Mouse (Mus musculus) lung, embryonic 16.5 days (tissue): Measurements from ENCODE around the gene Atp6v0b. TPM values are rescaled to one million over a fixed set of nuclear protein-coding genes. Genes with fewer than 3 reads are reported as not detected.

ENCODE experiments used
- ATAC-seq: fragments of 200-750 bp; cut with Nextera tagmentation; 2 replicates; pipeline ENCODE4 v1.8.0; 2017; ENCODE audit warnings: low read depth, mild to moderate bottlenecking, moderate library complexity
- H3K27ac ChIP-seq: fragments of 300-500 bp; sonication (generic); 2 replicates; pipeline ENCODE4 v1.5.1; 2014; ENCODE audit warnings: mild to moderate bottlenecking, control low read depth, low read length
- H3K27me3 ChIP-seq: fragments of 300-500 bp; sonication (generic); 2 replicates; pipeline ENCODE4 v1.6.1; 2014; ENCODE audit warnings: low read depth, low read length, mixed read lengths; ENCODE audit not compliant: control insufficient read depth, insufficient read depth
- H3K36me3 ChIP-seq: fragments of 300-500 bp; sonication (generic); 2 replicates; pipeline ENCODE4 v1.6.1; 2014; ENCODE audit warnings: low read length; ENCODE audit not compliant: control insufficient read depth, insufficient read depth
- H3K4me1 ChIP-seq: fragments of 300-500 bp; sonication (generic); replicated peaks from 2 replicates; pipeline ENCODE4 v1.6.1; 2014; ENCODE audit warnings: low read length, mixed read lengths; ENCODE audit not compliant: control insufficient read depth, insufficient read depth
- H3K4me2 ChIP-seq: fragments of 300-500 bp; sonication (generic); 2 replicates; pipeline ENCODE4 v1.6.1; 2014; ENCODE audit warnings: low read depth, low read length, control low read depth
- H3K4me3 ChIP-seq: fragments of 300-500 bp; sonication (generic); 2 replicates; pipeline ENCODE4 v1.5.1; 2014; ENCODE audit warnings: mild to moderate bottlenecking, low read length, control low read depth
- H3K9ac ChIP-seq: fragments of 300-500 bp; sonication (generic); 2 replicates; pipeline ENCODE4 v1.6.1; 2014; ENCODE audit warnings: low read length, control low read depth
- H3K9me3 ChIP-seq: fragments of 300-500 bp; sonication (generic); 2 replicates; pipeline ENCODE4 v1.6.1; 2016; ENCODE audit warnings: low read length; ENCODE audit not compliant: control insufficient read depth
- WGBS: fragments of 180-500 bp; shearing (Covaris S2); extraction: QIAGEN DNeasy Blood & Tissue Kit; methylation state at CpG from one replicate; pipeline ENCODE4 v1.1.7; 2014; 5-methylcytosine and 5-hydroxymethylcytosine counted together
- polyA plus RNA-seq: library from polyadenylated mRNA; unstranded; fragments of >200 nt; fragmentation: Nextera tagmentation; extraction: Ambion mirVana; gene quantifications from 2 replicates; pipeline ENCODE4 v1.2.1, GENCODE M21; 2015

Atp6v0b gene
- polyA plus RNA-seq, 1 experiment from 2014 or later: 180 TPM

DNA sequence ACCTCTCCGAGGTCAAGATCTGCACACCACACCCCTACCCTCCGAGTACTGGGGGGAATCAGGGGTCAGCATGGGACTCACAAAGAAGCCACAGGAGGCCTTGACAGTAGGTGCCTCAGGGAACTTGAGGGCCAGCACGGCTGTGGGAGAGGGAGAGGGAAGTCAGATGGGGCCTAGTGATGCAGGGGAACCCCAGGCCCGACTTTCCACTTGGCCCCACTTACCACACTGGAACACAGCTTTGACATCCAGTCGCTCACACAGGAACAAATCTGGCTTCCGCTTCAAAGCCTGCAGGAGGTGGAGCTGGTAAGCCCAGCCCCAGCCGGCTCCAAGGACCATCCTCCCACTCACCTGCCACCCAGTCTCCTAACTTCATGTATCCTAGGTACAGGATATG lies 8.2 kb upstream of the Atp6v0b start:
- H3K4me2 ChIP-seq: no peak overlapping the region
- no peak overlapping the region for H3K4me3 ChIP-seq
- no peak overlapping the region for H3K9ac ChIP-seq
- peaks cover 10% of the 10 kb centered on the region for H3K4me1 ChIP-seq
- 73% methylated on average over 7 of the region's 7 CpGs for WGBS
- H3K36me3 ChIP-seq: peaks cover 13% of the 10 kb centered on the region
- no peak overlapping the region for H3K27ac ChIP-seq
- no peaks in the 10 kb centered on the region for H3K27me3 ChIP-seq
- no peak for ATAC-seq
- H3K9me3 ChIP-seq: no peaks in the 10 kb centered on the region

- ATAC-seq: no peak
Observed at GRCm38 (mm10) chr4:117894601-117895000, 7.5 kb upstream of the Atp6v0b start.

DNA sequence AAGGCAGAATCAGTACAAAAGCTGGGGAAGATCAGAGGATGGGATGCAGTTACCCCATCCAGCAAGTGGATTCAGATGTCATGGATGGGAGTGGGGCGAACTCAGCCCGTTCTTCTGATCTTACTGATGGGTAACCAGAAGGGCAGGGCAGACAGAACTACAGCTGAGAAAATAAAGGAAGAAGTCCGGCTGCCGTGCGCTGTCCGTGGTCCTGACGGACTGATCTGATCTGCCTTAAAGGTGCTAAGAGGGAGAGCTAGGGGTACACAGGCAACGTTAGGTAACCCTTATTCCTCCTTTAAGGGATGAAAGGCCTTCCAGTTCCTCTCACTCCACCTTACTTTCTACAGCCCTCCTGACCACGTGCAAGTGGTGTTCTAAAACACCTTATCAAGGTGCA lies 6.2 kb upstream of the Atp6v0b start:
- no peaks in the 10 kb centered on the region for H3K27me3 ChIP-seq

More at GRCm38 (mm10) chr4:117894601-117895000, 7.5 kb upstream of the Atp6v0b start:
- no peak overlapping the region for H3K4me2 ChIP-seq
- H3K4me3 ChIP-seq: no peak overlapping the region
- H3K27ac ChIP-seq: no peak overlapping the region
- WGBS: 76% methylated on average over 8 of the region's 8 CpGs
- peaks cover 6% of the 10 kb centered on the region for H3K36me3 ChIP-seq
- H3K4me1 ChIP-seq: peaks cover 10% of the 10 kb centered on the region
- H3K9ac ChIP-seq: no peak overlapping the region
- no peaks in the 10 kb centered on the region for H3K9me3 ChIP-seq
- H3K27me3 ChIP-seq: no peaks in the 10 kb centered on the region

DNA sequence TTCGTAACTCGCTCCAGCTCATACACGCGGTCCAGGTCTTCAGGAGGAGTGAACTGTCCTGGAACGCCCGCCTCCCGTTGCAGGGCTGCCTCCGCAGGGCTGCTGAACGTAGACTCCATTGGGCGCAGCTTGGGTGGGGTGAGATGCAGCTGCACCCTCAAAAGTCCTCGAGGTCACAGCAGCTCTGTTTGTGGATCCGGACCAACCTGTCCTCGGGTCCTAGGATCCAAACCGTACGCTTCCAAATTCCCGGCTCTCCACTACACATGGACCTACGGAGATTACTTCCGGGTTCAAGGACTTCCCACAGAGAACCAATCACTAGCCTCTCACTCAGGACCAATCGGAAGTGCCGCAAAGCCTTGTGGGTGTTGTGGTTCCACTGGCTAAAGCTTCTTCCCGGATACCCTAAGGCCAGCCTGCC lies 4.6 kb upstream of the Atp6v0b start, which contains the start of gene Dph2:
Gene Dph2 (minus strand): TSS at position 295 of the 424 bp plus-strand sequence.
- Histone ChIP-seq H3K36me3 (no peaks in the 10 kb centered on the region; the same call in 1 of the 2 replicates), H3K27me3 (no peaks in the 10 kb centered on the region), H3K4me1 (peaks cover 12% of the 10 kb centered on the region), H3K9me3 (no peaks in the 10 kb centered on the region), H3K4me3 (peak within 1 kb of the TSS; percentile 66), H3K27ac (no peak within 1 kb of the TSS), H3K9ac (peak within 1 kb of the TSS; percentile 62), H3K4me2 (peak within 1 kb of the TSS; percentile 78)
- peak; percentile 84 for ATAC-seq
- 0% methylated on average over 21 of the region's 21 CpGs for WGBS

More for the DNA sequence above, 6.2 kb upstream of the Atp6v0b start:
- Histone ChIP-seq H3K4me3 (no peak overlapping the region), H3K9me3 (no peaks in the 10 kb centered on the region), H3K27ac (no peak overlapping the region), H3K4me2 (no peak overlapping the region), H3K36me3 (no peaks in the 10 kb centered on the region; the same call in 1 of the 2 replicates), H3K9ac (no peak overlapping the region), H3K4me1 (peaks cover 10% of the 10 kb centered on the region)
- no peak for ATAC-seq
- WGBS: 9% methylated on average over 9 of the region's 9 CpGs

DNA sequence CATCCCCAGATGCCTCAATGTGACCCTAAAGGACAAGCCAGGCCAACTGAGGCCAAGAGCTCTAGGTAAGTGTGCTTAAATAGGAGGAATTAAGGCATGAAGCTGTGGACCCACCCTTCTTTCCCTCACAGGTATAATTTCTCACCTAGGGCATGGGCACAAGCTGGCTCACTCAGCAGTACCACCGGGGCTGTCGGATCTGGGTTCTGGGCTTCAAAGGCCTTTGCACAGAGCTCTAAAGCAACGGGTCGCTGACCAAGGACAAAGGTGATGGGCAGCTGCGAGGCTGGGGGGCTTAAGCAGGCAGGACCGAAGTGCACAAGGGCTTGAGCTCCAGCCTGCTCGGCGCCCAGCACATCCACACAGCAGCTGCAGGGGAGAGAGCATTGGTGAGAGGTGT lies 3.6 kb upstream of the Atp6v0b start:
- H3K36me3 ChIP-seq: no peaks in the 10 kb centered on the region; the same call in 1 of the 2 replicates
- H3K4me3 ChIP-seq: no peak overlapping the region
- no peak overlapping the region for H3K9ac ChIP-seq
- WGBS: 84% methylated on average over 8 of the region's 8 CpGs
- H3K27me3 ChIP-seq: no peaks in the 10 kb centered on the region
- peak overlapping the region; percentile 78; the same call in 1 of the 2 replicates for H3K4me2 ChIP-seq
- H3K4me1 ChIP-seq: peaks cover 19% of the 10 kb centered on the region
- no peaks in the 10 kb centered on the region for H3K9me3 ChIP-seq
- no peak for ATAC-seq
- H3K27ac ChIP-seq: no peak overlapping the region

- 88% methylated on average over 14 of the region's 14 CpGs for WGBS
- no peak for ATAC-seq
- H3K36me3 ChIP-seq: peaks cover 2% of the 10 kb centered on the region; the same call in 1 of the 2 replicates
- no peak overlapping the region for H3K9ac ChIP-seq
- H3K27ac ChIP-seq: no peak overlapping the region
- H3K4me2 ChIP-seq: no peak overlapping the region
- peaks cover 19% of the 10 kb centered on the region for H3K4me1 ChIP-seq
- H3K4me3 ChIP-seq: no peak overlapping the region
- H3K27me3 ChIP-seq: no peaks in the 10 kb centered on the region
- no peaks in the 10 kb centered on the region for H3K9me3 ChIP-seq
Observed at GRCm38 (mm10) chr4:117890031-117890430, 2.9 kb upstream of the Atp6v0b start.

- peaks cover 19% of the 10 kb centered on the region for H3K4me1 ChIP-seq
- H3K4me2 ChIP-seq: no peak overlapping the region
- no peak overlapping the region for H3K27ac ChIP-seq
- ATAC-seq: no peak
- peaks cover 2% of the 10 kb centered on the region; the same call in 1 of the 2 replicates for H3K36me3 ChIP-seq
- no peaks in the 10 kb centered on the region for H3K27me3 ChIP-seq
- no peak overlapping the region for H3K9ac ChIP-seq
- H3K9me3 ChIP-seq: no peaks in the 10 kb centered on the region
- H3K4me3 ChIP-seq: no peak overlapping the region
- 87% methylated on average over 15 of the region's 15 CpGs for WGBS
Observed at GRCm38 (mm10) chr4:117889471-117889870, 2.3 kb upstream of the Atp6v0b start.

DNA sequence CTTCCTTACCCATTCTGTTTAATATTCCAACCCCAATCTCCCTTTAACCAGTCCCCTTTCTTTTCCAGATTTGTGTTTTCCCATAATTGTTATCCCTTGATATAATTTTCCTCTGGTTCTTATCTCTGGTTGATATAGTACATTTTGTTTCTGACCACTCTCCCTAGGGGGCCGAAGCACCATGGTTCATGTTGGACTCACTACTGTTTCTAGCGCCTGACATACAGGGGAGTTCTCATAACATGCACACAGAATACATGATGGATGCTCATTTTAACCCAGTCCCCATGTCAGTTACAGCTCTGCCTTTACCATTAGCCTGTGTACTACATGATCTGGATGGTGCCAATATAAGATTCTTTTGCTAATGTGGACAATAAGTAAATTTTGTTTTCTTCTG lies 787 bp upstream of the Atp6v0b start:
- no peak overlapping the region for H3K9ac ChIP-seq
- H3K4me1 ChIP-seq: peaks cover 25% of the 10 kb centered on the region
- H3K9me3 ChIP-seq: no peaks in the 10 kb centered on the region
- no peaks in the 10 kb centered on the region for H3K27me3 ChIP-seq
- ATAC-seq: no peak
- H3K36me3 ChIP-seq: peaks cover 2% of the 10 kb centered on the region; the same call in 1 of the 2 replicates
- H3K4me2 ChIP-seq: no peak overlapping the region
- 75% methylated on average over 2 of the region's 2 CpGs for WGBS
- no peak overlapping the region for H3K27ac ChIP-seq
- H3K4me3 ChIP-seq: no peak overlapping the region

DNA sequence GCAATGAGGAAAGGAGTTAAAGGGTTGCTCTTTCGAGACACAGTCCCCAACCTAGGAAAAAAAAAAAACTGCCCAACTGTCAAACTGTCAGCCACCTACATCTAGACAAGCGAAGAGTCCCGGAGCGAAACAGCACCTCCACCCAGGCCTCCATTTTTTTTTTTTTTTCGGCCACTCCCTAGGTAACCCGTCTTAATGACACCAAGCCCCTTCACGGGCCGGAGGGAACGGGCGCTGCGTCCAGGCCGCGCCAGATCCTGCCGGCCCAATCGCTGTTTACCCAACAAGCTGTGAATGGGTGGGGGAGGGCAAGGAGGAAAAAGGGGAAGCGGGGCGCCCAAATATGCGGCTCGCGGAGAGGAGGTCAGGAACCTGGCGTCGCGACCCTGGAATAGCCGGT lies 489 bp downstream of the Atp6v0b start:
- Histone ChIP-seq H3K27ac (peak overlapping the region; percentile 39), H3K9me3 (no peaks in the 10 kb centered on the region), H3K4me2 (peak overlapping the region; percentile 98), H3K36me3 (peaks cover 2% of the 10 kb centered on the region; the same call in 1 of the 2 replicates), H3K27me3 (no peaks in the 10 kb centered on the region), H3K4me3 (peak overlapping the region; percentile 97), H3K4me1 (peaks cover 27% of the 10 kb centered on the region), H3K9ac (peak overlapping the region; percentile 92)
- under 1% methylated on average over 24 of the region's 24 CpGs for WGBS
- peak; percentile 2; the same call in 1 of the 2 replicates for ATAC-seq
